Mouse (Mus musculus): ENCODE measurements around the gene Opalin.

The Opalin gene

DNA sequence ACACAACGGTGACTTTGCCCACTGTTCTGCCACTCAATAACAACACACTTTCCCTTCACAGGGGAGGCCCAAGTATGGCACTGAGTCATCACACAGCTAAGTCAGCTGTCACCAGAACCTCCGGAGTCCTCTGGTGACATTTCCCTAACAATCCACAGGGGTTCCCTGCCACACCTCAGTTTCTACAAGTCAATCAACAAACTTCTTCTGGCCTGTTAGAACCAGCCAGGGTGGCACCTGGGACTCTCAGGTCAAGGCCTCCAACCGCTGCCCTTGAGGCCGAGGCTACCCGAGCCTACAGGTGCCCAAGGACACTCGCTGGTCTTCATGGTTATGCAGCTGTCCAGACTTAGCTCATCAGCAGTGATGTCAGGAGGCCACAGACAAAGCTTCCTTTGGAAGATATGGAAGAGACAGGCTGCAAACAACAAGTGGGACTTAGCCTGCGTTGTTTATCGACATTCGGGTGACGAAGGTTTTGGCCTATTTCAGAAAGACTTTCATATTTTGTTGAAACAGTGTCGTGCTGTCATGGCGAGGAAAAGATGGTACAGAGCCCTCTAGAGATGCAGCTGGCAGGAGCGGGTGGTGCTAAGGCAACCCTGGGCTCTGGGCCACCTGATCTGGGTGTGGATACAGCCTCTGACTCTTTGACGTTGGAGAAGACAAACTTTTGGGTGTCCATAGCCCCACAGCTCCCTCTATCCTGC, 3.0 kb downstream of the Opalin start:
- in situ Hi-C loops (cut with MboI, MseI): no loop called here

DNA sequence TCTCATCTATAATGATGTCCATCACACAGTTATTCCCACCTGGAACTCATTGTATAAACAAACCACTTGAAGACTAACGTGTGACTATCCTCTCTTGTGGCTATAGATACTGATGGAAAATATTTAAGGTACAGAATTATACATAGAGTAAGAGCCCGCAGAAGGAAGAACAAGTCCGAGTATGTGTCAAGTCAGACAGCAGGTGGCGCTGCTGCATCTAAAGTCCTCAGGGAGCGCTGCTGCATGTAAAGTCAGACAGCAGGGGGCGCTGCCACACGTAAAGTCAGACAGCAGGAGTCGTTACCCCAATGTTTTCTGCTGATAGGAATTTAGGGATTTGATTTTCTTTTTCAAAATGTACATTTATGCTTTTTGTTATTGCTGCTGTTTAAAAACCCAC, 5.4 kb downstream of the Opalin start:
- in situ Hi-C loops (cut with MboI, MseI): no loop called here

DNA sequence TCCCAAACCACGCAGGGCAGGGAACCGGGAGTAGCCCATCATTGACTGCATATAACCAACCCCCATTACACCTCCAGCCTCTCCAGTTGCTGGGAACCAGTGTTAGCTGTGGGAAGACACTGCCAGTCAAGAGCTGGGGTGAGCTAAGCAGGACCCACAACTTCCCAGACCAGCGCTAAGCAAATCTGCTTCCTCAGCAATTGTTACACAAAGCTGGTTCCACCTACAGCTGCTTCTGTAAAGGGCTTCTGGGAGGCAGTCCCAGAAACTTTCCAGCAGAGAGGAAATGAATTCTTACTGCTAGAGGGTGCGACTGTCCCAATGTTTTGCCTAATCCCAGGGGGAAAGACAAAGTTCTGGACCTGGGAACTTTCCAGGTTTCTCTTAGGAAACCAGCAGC, 22.2 kb downstream of the Opalin start:
- in situ Hi-C loops (cut with MboI, MseI): no loop called here

DNA sequence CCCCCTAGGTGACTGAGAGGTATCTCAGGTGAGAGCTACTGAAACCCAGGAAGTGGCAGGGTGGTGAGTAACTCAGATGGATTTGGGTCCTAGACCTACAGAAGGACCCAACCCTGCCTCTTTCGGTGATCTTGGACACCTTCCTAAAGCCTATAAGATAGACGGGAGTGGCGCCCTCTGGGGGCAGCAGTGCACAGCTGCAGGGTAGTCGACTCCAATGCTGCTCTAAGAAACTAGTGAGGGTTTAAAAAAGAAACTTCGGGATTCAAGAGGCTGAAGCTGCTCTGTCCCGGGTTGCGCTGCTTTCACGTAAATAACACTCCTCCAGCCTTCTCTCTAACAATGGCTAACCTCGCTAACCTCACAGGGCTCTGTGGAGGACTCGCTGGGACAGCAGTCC, 23.4 kb downstream of the Opalin start:
- in situ Hi-C loops (cut with MboI, MseI): no loop called here

DNA sequence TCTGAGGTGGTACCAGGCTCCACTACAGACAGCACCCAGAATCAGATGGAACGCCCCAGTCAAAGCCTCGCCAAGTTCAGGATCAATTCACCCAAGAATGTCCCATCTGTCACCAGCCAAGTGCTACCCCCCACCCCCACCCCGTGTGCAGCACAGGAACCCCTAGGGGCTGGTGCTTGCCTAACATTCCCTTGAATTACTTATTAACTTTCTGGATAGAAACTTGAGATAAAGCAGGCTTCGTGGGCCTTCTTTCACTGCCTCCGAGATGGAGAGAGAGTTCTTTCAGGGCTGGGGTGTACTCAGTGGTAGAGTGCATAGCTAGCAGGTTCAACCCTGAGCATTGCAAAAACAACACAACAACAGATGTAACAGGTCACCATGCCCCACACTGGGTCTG, 24.7 kb downstream of the Opalin start:
- in situ Hi-C loops (cut with MboI, MseI): no loop called here

DNA sequence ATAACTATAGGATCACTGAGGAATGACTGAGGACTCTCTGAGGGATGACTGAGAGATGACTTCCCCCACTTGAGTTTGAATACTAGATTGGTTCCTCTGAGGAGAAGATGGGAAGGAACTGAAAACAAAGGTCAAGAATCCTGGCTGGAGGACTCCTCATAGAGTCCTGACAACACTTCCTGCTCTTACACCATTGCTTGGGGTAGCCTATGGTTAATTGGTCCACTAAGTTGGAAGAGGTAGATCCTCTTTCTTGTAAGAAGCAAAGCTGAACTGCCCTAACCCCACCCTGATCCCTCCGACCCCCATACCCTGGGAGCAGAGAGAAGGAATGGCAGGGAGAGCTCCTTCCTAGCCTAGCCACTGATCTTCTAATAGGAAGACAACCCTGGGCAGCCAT, 25.2 kb downstream of the Opalin start:
- in situ Hi-C loops (cut with MboI, MseI): no loop called here

DNA sequence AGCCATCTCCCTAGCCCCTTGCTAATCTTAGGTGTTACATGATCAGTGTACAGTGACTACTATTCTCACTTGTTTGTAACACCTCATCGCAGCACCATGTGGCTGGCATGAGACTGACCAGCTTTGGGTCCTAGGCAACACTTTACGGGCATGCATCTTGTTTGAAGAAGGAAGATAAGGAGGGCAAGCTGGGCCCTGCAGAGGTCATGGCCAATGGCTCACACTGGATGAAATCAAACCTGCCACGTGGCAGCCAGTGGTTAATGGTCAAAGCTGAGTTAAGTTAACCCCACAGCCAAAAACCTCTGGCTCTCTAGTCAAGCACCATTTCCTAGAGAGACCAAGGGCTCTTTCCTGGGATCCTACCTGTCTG, 28.7 kb downstream of the Opalin start:
- in situ Hi-C loops (cut with MboI, MseI): no loop called here

DNA sequence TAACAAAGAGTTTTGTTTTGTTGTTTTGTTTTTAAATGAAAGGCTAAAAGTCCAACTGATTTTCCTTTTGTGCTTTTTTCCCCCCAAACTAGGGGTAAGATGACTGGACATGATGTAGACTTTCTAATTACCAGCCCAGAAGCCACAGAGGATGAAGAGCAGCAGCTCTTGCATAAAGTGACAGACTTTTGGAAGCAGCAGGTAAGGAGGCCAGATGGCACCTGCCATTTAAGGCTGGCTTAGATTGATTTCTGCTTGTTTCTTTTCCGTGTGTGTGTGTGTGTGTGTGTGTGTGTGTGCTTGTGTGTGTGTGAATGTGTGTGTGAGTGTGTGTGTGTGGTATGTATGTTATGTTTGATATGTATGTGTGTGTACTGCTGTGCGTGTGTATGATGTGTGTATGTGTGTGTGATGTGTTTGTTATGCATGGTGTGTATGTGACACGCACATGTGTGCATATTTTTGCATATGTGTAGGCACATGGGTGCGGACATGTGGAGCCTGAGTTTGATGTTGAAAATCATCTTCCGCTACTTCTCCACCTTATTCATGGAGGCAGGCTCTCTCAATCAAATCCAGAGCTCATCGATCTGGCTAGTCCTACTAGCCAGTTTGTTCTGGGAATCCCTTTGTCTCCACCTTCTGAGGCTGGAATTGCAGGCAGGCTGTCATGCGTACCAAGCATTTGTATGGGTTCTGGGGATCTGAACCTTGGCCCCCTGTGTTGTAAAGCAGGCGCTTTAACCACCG, 29.3 kb downstream of the Opalin start:
- in situ Hi-C loops (cut with MboI, MseI): no loop called here

DNA sequence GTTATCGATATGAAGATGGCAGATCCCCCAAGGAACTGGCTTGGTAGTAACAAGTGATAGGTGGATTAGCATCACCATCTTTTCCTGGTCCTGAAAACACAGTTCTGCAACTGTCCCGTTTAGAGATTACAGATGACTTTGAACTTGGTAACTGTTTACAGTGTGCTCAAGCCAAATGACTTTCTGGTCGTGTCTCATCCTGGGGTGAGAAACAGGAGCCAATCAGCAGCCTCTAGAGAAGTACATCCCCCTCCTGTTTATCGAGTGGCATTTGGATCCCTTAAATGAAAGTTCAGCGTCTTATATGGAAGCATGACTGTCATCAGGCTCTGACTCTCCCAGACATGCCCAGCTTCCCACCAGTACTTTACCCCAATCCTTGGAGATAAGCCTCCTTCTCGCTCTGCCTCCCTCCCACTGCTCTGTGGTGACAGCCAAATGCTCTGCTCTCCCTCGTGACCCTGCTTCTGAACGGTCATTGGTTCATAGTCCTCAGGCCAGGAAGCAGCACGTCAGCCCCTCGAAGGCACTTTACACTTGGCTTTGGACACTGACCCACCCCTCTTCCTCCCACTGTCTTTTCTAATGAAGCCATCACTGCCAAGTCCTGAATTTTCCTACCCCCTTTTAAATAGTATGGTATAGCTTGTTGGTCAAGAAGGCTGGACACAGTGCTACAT, 31.7 kb downstream of the Opalin start:
- in situ Hi-C loops (cut with MboI, MseI): no loop called here

DNA sequence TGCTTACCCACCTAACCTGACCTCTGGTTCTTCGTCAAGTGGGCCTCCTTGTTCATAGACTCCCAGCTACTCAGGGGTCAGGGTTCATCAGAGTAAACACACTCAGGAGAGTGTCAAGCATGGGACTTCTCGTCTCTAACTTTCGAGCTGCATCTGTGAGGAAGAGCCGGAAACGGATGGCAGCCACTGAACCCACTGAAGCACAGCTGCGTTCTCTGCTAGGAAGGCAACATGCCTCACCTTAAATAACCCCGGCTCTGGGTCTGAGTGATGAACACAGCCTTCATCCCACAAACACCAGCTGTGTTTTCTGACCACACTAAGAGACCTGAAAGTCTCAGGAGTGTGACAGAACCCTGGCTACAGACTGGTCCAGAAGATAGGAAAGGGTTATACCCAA, 37.8 kb downstream of the Opalin start:
- in situ Hi-C loops (cut with MboI, MseI): no loop called here

DNA sequence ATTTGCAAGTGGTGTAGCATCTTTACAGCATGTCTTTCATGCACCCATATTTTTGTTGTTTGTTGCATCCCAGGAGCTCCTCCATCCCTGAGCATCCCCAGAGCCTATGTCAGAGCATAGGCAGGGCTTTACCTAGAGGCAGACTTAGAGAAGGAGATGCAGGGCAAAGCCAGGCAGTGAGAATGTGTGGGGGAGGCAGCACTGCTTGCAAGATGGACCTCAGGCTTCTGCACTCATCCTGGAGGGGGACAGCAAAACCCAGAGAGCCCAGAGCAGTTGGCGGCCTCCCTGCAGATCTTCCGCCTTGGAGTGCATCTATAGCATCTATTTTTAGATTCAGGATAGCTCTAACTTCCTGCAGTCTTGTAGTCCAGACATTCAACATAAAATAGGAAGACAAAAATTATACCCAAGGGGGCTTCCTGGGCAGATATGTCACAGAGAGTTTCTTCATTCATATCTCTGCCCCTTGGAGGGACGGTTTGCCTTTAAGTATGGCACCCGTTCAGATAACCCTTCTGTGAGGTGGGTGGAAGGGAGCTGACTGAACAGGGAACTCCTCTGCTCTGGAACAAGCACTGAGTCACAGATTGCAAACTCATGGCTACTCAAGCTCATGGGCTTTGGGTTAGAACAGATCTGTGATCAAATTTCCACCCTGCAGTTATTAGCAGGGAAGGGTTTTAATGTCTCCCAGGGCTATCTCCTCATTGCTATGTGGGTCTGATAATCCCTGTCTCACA, 40.9 kb downstream of the Opalin start:
- in situ Hi-C loops (cut with MboI, MseI): no loop called here

DNA sequence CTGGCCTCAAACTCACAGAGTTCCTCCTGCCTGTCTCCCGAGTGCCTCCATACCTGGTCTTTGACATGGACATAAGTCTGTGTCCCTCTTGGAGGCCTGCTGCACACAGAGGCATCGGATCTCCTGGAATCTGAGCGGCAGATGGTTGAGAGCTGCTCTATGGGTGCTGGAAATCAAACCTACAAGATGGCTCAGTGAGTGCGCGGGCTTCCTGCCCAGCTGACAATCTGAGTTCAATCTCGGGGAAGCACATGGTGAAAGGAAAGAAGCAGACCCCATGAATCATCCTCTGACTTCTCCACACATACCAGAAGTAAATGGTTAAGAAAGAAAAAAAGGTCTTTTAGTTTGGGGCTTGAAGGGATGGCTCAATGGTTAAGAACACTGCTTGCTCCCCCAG, 45.0 kb downstream of the Opalin start:
- in situ Hi-C loops (cut with MboI, MseI): no loop called here

DNA sequence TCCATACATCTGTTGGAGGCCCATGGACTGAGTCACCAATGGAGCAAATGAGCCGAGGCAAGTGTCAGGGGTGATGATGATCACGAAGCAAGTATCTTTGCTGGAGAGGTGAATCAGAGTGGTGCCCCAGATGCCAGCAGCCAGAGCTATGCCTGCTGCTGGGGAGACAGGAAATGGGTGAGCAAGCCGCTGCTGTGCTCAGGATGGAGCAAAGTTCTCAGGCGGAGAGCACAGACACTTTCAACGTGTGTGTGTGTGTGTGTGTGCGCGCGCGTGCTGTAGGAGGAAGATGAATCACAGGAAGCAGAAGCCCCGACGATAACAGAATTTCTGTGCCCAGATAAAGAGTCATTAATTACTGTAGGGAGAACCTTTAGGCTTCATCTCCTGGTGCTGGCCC, 45.9 kb downstream of the Opalin start:
- in situ Hi-C loops (cut with MboI, MseI): no loop called here

DNA sequence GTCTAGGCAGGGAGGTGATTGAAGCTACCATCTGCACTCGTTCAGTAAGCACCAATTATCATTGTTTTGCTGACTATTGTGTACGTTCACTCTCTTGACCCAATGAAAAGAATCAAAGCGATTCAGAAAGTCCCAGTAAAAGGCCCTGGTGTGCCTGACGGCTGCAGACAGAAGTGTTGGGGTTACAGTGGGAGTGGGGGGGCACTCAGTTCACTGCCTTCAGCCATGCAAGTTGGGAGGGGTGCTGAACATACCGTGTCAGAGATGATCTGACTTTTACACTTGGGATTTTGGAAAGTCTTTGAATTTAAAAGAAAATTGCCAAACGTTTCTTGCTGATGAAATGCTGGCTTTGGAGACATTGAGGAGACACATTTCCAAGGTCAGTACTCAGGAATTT, 46.8 kb downstream of the Opalin start:
- in situ Hi-C loops (cut with MboI, MseI): no loop called here

DNA sequence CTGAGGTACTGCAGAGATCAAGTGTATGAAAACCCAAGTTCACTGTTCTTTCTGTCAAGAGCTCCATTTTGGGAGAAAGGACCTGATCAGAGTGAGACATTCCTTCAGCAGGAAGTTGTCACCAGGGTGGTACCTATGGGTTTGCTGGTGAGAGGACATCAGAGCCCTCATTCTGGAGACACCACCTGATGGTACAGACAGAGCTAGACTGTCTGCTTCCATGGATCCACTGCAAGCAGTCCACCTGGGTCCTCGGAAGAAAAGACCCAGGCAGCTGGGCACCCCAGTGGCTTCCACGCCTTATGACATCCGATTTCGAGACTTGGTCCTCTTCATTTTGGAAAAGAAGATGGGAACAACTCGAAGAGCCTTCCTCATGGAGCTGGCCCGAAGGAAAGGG, 47.7 kb downstream of the Opalin start, which contains the start of gene Dntt:
Dntt (plus strand) TSS at position 57 of the 400 bp plus-strand sequence.
- in situ Hi-C loops (cut with MboI, MseI): no loop called here

DNA sequence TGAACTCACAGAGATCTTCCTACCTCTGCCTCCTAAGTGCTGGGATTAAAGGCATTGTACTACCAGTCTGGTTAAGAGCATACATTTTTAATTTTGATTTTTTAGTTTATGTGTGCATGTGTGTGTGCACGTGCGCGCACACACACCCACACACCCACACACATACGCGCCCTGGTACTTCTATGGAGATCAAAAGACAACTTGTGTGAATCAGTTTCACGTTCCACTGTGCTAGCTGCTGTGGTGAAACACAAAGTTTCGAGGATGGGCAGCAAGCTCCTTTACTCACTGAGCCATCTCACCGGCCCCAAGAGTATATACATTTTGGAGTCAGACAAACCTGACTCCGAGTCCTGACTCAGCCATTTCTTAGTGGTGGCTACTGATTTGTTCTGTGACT, 49.3 kb downstream of the Opalin start:
- in situ Hi-C loops (cut with MboI, MseI): no loop called here

DNA sequence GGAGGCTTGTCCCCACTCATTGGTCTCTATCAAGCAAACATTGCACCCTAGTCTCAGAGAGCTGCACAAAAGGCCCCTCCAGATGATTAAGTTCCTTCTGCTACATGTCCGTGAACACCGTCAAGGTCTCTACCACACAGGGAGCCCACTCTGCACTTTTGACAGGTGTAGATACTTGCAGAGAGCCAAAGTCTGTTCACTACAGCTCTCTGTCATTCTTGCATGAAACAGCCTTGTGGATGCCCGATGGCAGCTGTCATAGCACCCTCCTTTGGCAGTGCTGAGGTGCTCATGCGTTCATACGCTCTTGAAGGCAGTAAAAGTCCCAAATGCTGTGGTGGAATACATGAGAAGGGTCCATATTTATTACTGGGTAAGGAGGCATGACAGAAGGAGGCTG, 49.9 kb downstream of the Opalin start:
- in situ Hi-C loops (cut with MboI, MseI): no loop called here

DNA sequence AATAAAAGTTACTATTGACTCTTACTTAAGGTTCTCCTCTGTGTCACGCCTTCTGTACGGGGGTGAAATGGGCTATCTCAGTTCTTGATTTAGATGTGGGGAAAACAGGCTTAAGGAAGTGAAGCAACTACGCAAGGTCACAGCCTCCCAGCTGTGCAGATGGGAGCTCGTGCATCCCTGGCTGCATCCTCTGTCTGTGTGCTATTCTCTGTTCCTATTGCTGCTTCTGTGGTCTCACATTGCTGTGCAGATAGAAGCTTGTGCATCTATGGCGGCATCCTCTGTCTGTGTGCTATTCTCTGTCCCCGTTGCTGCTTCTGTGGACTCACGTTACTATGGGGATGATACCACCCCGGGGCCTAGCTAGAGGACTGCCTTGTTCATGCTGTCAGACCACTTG, 50.4 kb downstream of the Opalin start:
- in situ Hi-C loops (cut with MboI, MseI): no loop called here

DNA sequence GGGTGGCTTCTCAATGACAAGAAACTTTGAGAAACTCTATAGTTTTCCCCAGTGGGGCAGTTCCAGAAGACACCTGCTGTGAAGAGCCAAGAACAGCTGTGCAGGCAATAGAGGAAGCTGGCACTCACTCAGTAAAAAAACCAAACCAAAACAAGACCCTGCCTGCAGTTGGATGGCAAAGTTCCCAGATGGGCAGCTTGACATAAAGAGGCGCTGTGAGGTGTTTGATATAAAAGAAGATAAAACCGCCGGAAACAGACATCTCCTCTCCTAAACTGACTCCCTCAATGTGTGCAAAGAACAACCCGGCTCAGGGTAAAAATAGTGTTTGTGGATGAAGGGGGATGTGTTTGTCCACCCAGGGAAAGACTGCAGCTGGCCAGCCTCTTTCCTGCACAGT, 54.7 kb downstream of the Opalin start:
- in situ Hi-C loops (cut with MboI, MseI): loop anchor here (5.0 kb wide), 1 partner anchor 345 kb away; no protein-coding TSS in a partner anchor

DNA sequence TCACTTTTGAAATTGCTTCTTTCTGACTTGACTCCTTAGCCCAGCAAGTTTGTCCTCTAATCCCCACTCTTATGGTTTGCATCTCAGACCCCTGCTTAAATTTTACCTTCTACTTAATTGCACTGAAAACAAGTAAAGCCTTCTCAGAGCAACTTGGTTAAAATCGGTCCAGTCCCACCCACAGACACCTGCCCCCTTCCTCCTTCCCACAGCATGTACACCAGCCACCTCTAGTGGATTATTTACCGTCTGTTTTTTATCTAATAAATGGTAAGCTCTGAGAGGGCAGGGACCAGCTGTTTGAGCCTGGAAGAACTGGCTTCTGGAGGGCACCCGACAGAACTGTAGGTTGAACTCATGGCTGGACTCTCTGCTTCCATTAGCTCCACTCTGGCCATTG, 56.4 kb downstream of the Opalin start:
- in situ Hi-C loops (cut with MboI, MseI): loop anchor here (5.0 kb wide), 1 partner anchor 343 kb away; no protein-coding TSS in a partner anchor

DNA sequence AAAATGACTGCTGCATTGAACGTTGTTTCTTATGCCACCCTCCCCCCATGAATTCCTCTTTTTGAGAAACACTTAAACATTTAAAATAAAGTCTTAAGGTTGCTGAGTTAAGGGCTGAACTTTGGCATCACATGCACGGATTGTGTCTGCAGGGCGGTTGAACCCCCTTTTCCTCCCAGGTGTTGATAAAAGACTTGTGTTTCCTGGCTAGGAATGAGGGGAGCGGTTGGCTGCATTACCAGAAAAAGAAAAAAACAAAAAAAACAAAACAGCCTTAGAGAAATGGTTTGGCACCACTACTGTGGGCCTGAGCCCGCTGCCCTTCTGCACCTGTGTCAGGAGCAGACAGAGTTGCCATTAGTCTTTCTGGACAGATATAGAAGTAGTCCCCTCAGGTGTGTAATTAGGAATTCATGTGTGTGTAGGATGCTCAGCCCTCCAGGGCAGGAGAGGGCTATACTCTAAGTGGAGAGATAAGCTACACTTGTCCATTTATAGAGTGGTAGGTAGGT, 57.7 kb downstream of the Opalin start:
- in situ Hi-C loops (cut with MboI, MseI): no loop called here

Data from T-helper 2 cell (primary cell).